Mouse (Mus musculus): ENCODE data around the gene Fam20c.

The Fam20c gene

DNA sequence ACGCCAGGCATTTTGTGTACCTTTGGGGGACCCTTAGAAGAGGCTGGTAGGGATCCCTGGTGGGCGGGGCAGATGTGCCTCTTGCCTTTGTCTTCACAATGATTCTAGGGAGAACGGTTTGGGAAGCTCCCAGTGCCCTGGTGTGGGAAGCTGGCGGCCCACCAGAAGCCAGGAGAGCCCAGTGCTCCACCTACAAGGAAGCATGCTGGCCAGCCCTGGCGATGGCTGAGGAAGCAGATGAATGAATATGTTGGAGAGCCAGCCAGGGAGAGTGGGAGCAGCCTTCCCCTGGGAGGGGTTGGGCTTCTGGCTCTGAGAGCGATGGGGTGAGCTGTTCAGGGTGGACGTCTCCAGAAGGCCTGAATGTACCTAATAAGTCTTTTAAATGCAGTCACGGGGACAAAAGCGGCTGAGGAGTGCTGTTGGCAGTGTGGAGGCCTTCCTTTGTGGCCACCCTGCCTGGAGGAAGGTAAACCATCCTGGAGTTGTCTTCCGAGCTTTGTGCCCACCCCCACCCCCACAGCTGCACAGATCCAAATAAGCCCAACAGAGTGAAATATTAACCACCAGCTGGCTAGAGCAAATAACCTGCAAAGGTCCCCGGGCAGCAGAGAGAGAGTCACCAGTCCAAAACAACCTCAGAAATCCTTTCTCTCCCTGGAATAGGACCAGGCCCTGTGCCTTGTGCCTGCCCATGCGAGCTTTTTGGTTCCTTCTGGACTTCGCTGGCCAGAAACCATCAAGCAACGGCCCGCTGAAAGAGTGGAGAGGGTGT lies 2.2 kb downstream of the Fam20c start:
- DNase-seq (ENCODE audit: low read depth, low spot score), result peak; percentile 32

GRCm38 (mm10) chr5:138757135-138757534 lies 2.8 kb downstream of the Fam20c start:
- DNase-seq (ENCODE audit: low read depth, low spot score), result no peak

- DNase-seq (ENCODE audit: low read depth, low spot score), result no peak
Measured at GRCm38 (mm10) chr5:138757616-138758015, 3.3 kb downstream of the Fam20c start.

GRCm38 (mm10) chr5:138758533-138758932 lies 4.2 kb downstream of the Fam20c start:
- DNase-seq (ENCODE audit: low read depth, low spot score), result no peak

DNA sequence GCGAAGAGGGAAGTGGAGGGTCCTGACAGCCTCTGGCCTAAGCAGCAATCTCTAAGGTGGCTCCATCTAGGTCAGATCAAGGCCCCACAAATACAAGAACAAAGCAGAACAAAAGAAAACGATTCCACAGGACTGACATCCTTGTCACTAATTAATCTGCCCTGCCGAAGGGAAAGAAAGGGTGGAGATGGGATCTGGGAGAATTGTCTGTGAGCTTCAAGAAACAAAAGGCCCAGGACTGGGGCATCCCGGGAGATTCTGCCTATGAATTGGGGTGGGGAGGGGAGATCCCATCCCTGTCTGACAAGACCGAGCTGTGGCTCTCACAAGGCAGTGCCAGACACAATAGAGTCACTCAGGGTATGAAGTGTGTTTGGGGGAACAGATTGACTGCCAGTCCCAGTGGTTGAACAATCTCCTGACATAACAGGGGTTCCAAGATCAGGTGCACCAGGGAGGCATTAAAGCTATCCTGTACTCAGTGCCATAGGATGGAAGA lies 7.6 kb downstream of the Fam20c start:
- DNase-seq (ENCODE audit: low read depth, low spot score), result no peak

- DNase-seq (ENCODE audit: low read depth, low spot score), result no peak
Measured at GRCm38 (mm10) chr5:138762361-138762760, 8.0 kb downstream of the Fam20c start.

- DNase-seq (ENCODE audit: low read depth, low spot score), result no peak
Measured at GRCm38 (mm10) chr5:138764601-138765000, 10.3 kb downstream of the Fam20c start.

DNA sequence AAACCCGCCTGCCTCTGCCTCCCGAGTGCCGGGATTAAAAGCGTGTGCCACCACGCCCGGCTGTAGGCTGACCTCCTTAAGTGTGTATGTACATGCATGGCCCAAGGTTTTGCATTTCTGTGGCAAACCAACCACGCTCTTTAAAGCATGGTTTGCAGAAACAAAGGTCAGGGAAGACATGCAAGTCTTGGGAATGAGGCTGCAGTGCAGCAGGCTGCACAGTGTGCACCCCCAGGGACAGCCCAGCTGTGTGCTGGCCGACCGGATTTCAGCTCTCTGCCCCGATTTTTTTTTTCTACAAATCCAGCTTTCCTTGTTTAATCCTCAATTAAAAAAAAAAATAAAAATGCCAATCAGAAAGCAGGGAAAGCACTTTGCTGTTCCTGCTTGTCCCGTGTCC lies 13.3 kb downstream of the Fam20c start:
- DNase-seq (ENCODE audit: low read depth, low spot score), result no peak

DNA sequence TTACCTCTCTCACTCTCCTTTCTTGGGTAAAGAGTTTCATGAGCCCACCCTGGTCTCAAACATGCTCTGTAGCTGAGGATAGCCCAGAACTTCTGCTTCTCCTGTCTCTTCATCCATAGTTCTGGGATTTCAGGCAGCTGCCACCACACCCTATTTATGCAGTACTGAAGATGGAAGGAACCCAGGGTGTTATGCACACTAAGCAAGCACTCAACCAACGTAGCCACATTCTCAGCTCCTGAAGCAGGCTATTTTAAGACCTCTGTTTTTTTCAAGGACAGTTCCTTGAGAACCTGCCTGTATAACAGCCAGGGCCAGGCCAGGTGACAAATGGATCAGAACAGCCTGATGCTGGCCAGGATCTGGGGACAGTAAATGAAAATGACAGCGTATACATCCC lies 14.4 kb downstream of the Fam20c start:
- DNase-seq (ENCODE audit: low read depth, low spot score), result no peak

- DNase-seq (ENCODE audit: low read depth, low spot score), result no peak
Measured at GRCm38 (mm10) chr5:138769126-138769525, 14.8 kb downstream of the Fam20c start.

DNA sequence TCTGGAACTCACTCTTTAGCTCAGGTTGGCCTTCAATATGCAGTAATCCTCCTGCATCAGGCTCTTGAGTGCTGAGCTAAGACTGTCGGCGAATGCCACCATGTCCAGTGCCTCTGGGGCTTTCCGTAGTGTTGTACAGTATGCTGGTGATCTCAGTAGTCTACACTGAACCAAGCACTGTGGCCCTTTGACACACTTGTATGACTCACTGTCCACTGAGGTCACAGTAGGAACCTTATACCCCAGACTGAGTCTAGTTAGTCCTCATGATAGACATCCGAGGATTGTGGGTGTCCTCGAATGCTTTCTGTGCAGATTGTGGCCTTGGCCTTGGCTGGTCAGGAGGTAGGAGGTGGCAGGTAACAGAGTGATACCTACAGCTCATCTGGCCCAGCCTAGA lies 20.8 kb downstream of the Fam20c start:
- peak; percentile 73 for DNase-seq (ENCODE audit: low read depth, low spot score)

DNA sequence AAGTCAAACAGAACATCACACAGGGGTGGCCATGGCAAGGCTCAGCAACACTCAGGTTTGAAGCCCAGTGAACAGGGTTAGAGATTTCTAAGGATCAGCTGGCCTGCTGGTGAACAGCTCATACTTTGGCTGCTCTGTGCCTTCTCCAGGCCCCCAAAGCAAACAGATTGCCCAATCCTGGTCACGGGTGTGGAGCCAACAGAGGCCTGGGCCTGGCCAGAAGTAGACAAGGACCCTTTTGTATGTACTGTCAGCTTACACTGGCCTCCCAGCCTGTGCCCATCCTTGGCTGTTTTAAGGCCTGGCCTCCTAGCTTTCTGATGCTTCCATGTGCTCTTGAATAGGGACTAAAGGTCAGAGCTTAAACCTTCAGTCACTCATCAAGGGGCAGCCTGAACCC lies 22.0 kb downstream of the Fam20c start:
- DNase-seq (ENCODE audit: low read depth, low spot score), result peak; percentile 80

DNA sequence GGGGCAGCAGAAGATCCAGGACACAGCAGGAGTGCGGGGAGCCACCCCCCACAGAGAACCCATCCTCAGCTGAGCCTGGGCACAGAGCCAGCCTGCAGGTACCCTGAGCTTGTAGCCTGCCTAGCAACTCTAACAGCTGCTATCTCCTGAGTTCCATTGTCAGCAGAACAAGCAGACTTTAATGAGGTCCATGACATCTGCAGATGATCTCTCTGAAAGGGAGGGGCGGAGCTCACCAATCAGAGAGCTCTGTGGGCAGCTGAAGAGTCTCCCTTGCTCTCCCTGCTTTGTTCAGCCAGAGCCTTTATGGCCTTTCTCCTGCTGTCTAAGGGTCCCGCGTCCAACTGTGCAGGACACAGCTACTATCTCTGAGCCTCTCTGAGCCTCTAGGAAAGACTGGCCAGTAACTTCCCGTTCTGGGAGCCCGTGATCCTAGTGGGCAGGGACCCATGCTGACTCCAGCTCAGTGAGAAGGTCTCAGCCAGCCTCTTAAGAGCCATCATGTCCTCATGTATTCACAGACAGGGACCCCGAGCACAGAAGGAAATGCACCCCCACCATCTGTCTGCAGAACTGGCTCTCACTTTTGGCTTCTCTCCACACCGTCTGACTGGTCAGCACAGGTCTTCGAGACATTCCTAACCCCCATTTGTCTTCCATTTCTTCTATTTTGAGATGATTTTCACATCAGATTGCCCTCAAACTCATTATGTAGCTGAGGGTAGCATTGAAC lies 24.6 kb downstream of the Fam20c start:
- DNase-seq (ENCODE audit: low read depth, low spot score), result no peak

DNA sequence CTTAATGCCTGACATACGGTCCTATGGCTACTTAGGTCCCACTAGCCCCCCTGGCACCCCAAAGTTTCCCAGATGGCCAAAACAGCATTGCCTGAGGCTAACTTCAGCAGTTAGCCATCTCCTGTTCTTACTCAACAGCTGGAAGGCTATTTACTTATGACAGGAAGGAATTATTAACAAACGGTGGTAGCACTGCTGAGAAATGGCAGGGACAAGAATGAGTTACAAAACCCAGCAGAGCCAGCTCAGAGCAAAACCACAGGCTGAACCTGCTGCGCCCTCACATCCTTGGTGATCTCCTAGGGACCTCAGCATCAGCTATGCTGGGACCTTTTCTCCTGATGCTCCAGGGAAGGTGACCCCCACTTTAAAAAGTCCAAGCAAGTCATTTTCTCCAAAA lies 25.3 kb downstream of the Fam20c start:
- peak; percentile 19 for DNase-seq (ENCODE audit: low read depth, low spot score)

GRCm38 (mm10) chr5:138782697-138783096 lies 28.4 kb downstream of the Fam20c start:
- no peak for DNase-seq (ENCODE audit: low read depth, low spot score)

- DNase-seq (ENCODE audit: low read depth, low spot score), result no peak
Measured at GRCm38 (mm10) chr5:138783181-138783580, 28.9 kb downstream of the Fam20c start.

DNA sequence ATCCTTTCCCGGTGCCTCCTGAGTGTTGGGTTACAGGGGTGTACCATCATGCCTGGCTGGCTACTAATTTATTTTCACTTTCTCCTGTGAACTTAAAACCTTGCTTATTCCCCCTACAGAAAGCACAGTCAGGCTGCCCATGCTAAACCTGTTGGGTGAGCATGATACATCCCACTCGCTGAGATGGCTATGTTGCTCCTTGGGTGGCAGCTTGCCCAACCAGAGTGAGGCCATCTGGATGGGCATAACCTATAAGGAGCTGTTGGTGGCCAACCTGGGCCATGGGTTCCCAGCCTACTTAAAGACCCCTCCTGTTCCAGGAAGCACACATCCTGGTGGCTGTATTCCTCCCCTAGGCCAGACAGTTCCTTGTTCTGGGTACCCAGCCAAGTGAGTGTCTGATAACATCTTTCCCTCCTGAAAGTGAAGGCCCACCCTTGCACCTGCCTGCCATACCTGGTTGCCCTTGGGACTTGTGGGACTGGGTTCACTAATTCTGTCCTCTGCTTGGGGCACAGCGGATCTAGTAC lies 31.7 kb downstream of the Fam20c start:
- DNase-seq (ENCODE audit: low read depth, low spot score), result no peak

DNA sequence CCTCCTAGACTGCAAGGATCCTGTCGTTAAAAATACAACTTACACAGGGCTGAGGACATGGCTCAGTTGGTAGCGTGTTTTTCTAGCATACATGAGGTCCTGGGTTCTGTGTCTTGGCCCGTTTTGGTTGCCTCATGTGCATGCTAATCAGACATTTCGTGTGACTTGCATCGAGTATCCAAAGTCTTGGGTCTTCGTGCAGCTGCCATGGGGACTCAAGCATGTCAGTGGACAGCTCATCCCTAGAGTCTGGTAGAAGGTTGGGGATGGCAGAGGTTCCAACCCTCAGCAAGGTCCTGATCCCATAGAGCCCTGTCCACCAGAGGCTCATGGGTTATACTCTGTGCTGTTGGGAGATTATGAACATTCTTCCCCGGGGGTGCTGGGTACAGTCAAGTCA lies 33.3 kb downstream of the Fam20c start:
- no peak for DNase-seq (ENCODE audit: low read depth, low spot score)

- no peak for DNase-seq (ENCODE audit: low read depth, low spot score)
Measured at GRCm38 (mm10) chr5:138788481-138789211, 34.3 kb downstream of the Fam20c start.

- no peak for DNase-seq (ENCODE audit: low read depth, low spot score)
Measured at GRCm38 (mm10) chr5:138790954-138791480, 36.7 kb downstream of the Fam20c start.

- no peak for DNase-seq (ENCODE audit: low read depth, low spot score)
Measured at GRCm38 (mm10) chr5:138801588-138802116, 47.3 kb downstream of the Fam20c start.

Measured in 3T3-L1 (cell line).